Mouse (Mus musculus) kidney, embryonic 16.5 days (tissue): ENCODE measurements around the gene Nlrp1a. TPM values are rescaled to one million over a fixed set of nuclear protein-coding genes. Genes with fewer than 3 reads are reported as not detected.

Experiments used
- ATAC-seq: fragments of 200-750 bp; cut with Nextera tagmentation; 2 replicates; pipeline ENCODE4 v1.8.0; 2017; ENCODE audit warnings: moderate TSS enrichment; ENCODE audit not compliant: low FRiP score, low TSS enrichment
- H3K27ac ChIP-seq: fragments of 300-500 bp; sonication (generic); 2 replicates; pipeline ENCODE4 v1.5.1; 2014; ENCODE audit warnings: low read length
- H3K27me3 ChIP-seq: fragments of 300-500 bp; sonication (generic); 2 replicates; pipeline ENCODE4 v1.6.1; 2014; ENCODE audit warnings: low read length, control low read depth, mixed read lengths; ENCODE audit not compliant: insufficient read depth
- H3K36me3 ChIP-seq: fragments of 300-500 bp; sonication (generic); 2 replicates; pipeline ENCODE4 v1.6.1; 2014; ENCODE audit warnings: low read length, control low read depth, mixed read lengths; ENCODE audit not compliant: insufficient read depth
- H3K4me1 ChIP-seq: fragments of 300-500 bp; sonication (generic); 2 replicates; pipeline ENCODE4 v1.6.1; 2014; ENCODE audit warnings: low read length, control low read depth, mixed read lengths; ENCODE audit not compliant: insufficient read depth
- H3K4me2 ChIP-seq: fragments of 300-500 bp; sonication (generic); replicated peaks from 2 replicates; pipeline ENCODE4 v1.6.1; 2014; ENCODE audit warnings: low read depth, low read length
- H3K4me3 ChIP-seq: fragments of 300-500 bp; sonication (generic); 2 replicates; pipeline ENCODE4 v1.5.1; 2014; ENCODE audit warnings: mild to moderate bottlenecking, low read length
- H3K9ac ChIP-seq: fragments of 300-500 bp; sonication (generic); replicated peaks from 2 replicates; pipeline ENCODE4 v1.6.1; 2014; ENCODE audit warnings: low read length
- H3K9me3 ChIP-seq: fragments of 300-500 bp; sonication (generic); 2 replicates; pipeline ENCODE4 v1.6.1; 2016; ENCODE audit warnings: low read length, control low read depth
- WGBS: fragments of 180-500 bp; shearing (Covaris S2); extraction: QIAGEN DNeasy Blood & Tissue Kit; methylation state at CpG from one replicate; pipeline ENCODE4 v1.1.7; 2014; 5-methylcytosine and 5-hydroxymethylcytosine counted together
- polyA plus RNA-seq: library from polyadenylated mRNA; unstranded; fragments of >200 nt; fragmentation: Nextera tagmentation; extraction: Ambion mirVana; gene quantifications from 2 replicates; pipeline ENCODE4 v1.2.1, GENCODE M21; 2015

Gene Nlrp1a
- polyA plus RNA-seq, 1 experiment from 2014 or later: 0.06 TPM

DNA sequence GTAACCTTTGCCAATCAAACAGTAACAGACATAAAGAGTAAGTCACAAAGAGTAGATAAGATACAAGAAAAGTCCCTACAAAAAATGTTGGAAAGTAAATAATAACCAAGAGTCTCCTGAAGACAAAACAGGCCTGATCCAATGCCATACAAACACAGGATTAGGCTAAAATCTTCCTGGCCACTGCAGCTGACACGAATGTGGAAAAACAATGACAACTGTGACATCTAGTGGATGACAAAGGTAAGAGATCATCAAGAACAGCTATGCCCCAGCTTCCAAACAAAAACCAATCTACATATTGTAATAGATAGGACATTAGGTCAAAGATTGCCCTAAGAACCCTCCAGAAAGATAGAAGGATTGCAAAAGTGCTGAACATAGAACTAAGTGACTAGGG lies 92.0 kb downstream of the Nlrp1a start:
- no peaks in the 10 kb centered on the region for H3K4me1 ChIP-seq
- WGBS: 4% methylated on average over 1 of the region's 1 CpGs

More for the DNA sequence above, 92.0 kb downstream of the Nlrp1a start:
- no peak for ATAC-seq
- H3K9me3 ChIP-seq: no peaks in the 10 kb centered on the region
- H3K4me3 ChIP-seq: no peak overlapping the region
- H3K9ac ChIP-seq: no peak overlapping the region
- H3K36me3 ChIP-seq: no peaks in the 10 kb centered on the region
- H3K27me3 ChIP-seq: no peaks in the 10 kb centered on the region
- no peak overlapping the region for H3K4me2 ChIP-seq
- H3K27ac ChIP-seq: no peak overlapping the region

Other genes with a start within 250 kb of the Nlrp1a start
- gene Nup88, start 174.7 kb downstream of the Nlrp1a start, polyA plus RNA-seq: 136 and 142 TPM in 2 replicates
- 70.7 and 83.0 TPM in 2 replicates for gene Rpain, start 174.5 kb downstream of the Nlrp1a start, polyA plus RNA-seq
- gene C1qbp, start 161.7 kb downstream of the Nlrp1a start, polyA plus RNA-seq: 277 and 287 TPM in 2 replicates
- gene Dhx33, start 140.3 kb downstream of the Nlrp1a start, polyA plus RNA-seq: 23.9 TPM in 2 replicates
- gene Mis12, start 125.1 kb downstream of the Nlrp1a start, polyA plus RNA-seq: 44.8 and 45.2 TPM in 2 replicates
- 41.9 and 48.6 TPM in 2 replicates for gene Derl2, start 124.9 kb downstream of the Nlrp1a start, polyA plus RNA-seq
- 56.7 and 59.7 TPM in 2 replicates for gene 6330403K07Rik, start 111.2 kb downstream of the Nlrp1a start, polyA plus RNA-seq
- gene Nlrp1b, start 86.0 kb upstream of the Nlrp1a start, polyA plus RNA-seq: not detected in 2 replicates